Comparison of ENCODE assay signal across 17 mouse cellular contexts in the genomic region with DNA sequence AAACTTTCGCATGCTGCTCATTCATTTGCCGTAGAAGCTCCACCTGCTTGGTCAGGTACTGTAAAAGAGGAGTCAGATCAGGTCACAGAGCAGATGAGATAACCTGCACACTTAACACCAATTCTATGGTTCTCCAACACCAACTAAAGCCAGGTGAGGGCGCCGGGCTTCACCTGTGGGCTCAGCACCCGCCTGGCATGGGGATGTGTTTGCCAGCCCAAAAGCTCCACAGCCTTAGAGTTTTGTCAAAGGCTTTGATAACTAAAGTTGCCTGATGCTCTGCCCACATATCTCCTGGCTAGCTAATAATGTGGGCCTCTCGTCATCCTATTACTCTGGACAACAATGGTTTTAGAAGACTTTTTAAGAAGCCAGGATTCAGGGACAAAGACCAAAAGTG. TPM values are rescaled to one million over a fixed set of nuclear protein-coding genes. Genes with fewer than 3 reads are reported as not detected.
A peak's percentile ranks its signal among the peaks of the same experiment; 100 is the strongest.
DNase-seq lines count a peak whose midpoint lies in the region; ATAC-seq and TF ChIP-seq lines count a peak whose summit lies in the region.
"Had no signal": no experiment of that assay in that cellular context is flagged by ENCODE, and none has a peak within 500 bp of the region (broad histone marks: within the 10 kb centered on the region; RNA-seq: fewer than 3 reads in every experiment).

No protein-coding gene starts in this region.

- no peaks in the 10 kb centered on the region for H3K4me1 ChIP-seq in kidney, embryonic 14.5 days (ENCODE audit: control insufficient read depth, insufficient read depth, low read length)
- H3K4me1 ChIP-seq in midbrain, postnatal 0 days (ENCODE audit: insufficient read depth, low read length): no peaks in the 10 kb centered on the region
- H3K4me1 ChIP-seq in midbrain, embryonic 14.5 days (ENCODE audit: control insufficient read depth, insufficient read depth, low read length): no peaks in the 10 kb centered on the region

- WGBS in kidney, embryonic 14.5 days: 85% methylated on average over 6 of the region's 6 CpGs
- WGBS in midbrain, postnatal 0 days: 87% methylated on average over 6 of the region's 6 CpGs
- 81% methylated on average over 6 of the region's 6 CpGs for WGBS in midbrain, embryonic 14.5 days

- no peaks in the 10 kb centered on the region for H3K9me3 ChIP-seq in kidney, embryonic 14.5 days (ENCODE audit: control insufficient read depth, low read length)
- no peaks in the 10 kb centered on the region for H3K9me3 ChIP-seq in midbrain, postnatal 0 days (ENCODE audit: low read length)
- H3K9me3 ChIP-seq in midbrain, embryonic 14.5 days (ENCODE audit: control insufficient read depth, low read length): no peaks in the 10 kb centered on the region

- H3K4me3 ChIP-seq in kidney, embryonic 14.5 days (ENCODE audit: low read length): no peak overlapping the region
- no peak overlapping the region for H3K4me3 ChIP-seq in midbrain, postnatal 0 days (ENCODE audit: low read depth, low read length)
- no peak overlapping the region for H3K4me3 ChIP-seq in midbrain, embryonic 14.5 days (replicated peaks; ENCODE audit: low read depth, low read length)
- H3K4me3 ChIP-seq: erythroblast, embryonic 14.5 days; myocyte had no signal

- H3K36me3 ChIP-seq in kidney, embryonic 14.5 days (ENCODE audit: control insufficient read depth, insufficient read depth, low read length): peaks cover 33% of the 10 kb centered on the region
- H3K36me3 ChIP-seq in midbrain, postnatal 0 days (ENCODE audit: insufficient read depth, low read length): peaks cover 21% of the 10 kb centered on the region
- peaks cover 45% of the 10 kb centered on the region for H3K36me3 ChIP-seq in midbrain, embryonic 14.5 days (ENCODE audit: control insufficient read depth, insufficient read depth, low read length)

- no peak overlapping the region for H3K4me2 ChIP-seq in kidney, embryonic 14.5 days (replicated peaks; ENCODE audit: low read depth, low read length)
- H3K4me2 ChIP-seq in midbrain, postnatal 0 days (ENCODE audit: low read depth, low read length, poor library complexity, severe bottlenecking): no peak overlapping the region
- no peak overlapping the region for H3K4me2 ChIP-seq in midbrain, embryonic 14.5 days (ENCODE audit: low read length)

- TF ChIP-seq CTCF in midbrain, postnatal 0 days (IDR thresholded peaks at IDR 0.05): peak; percentile 41

- no peak overlapping the region for H3K9ac ChIP-seq in kidney, embryonic 14.5 days (ENCODE audit: low read depth, low read length)
- no peak overlapping the region for H3K9ac ChIP-seq in midbrain, postnatal 0 days (replicated peaks; ENCODE audit: low read length, poor library complexity, severe bottlenecking)
- no peak overlapping the region for H3K9ac ChIP-seq in midbrain, embryonic 14.5 days (replicated peaks; ENCODE audit: low read length)

- no peaks in the 10 kb centered on the region for H3K27me3 ChIP-seq in kidney, embryonic 14.5 days (ENCODE audit: control insufficient read depth, insufficient read depth, low read length)
- no peaks in the 10 kb centered on the region for H3K27me3 ChIP-seq in midbrain, postnatal 0 days (ENCODE audit: insufficient read depth, low read length)
- H3K27me3 ChIP-seq in midbrain, embryonic 14.5 days (ENCODE audit: control insufficient read depth, insufficient read depth, low read length): no peaks in the 10 kb centered on the region

- no peak for ATAC-seq in kidney, embryonic 14.5 days (ENCODE audit: low FRiP score, low TSS enrichment)
- ATAC-seq in midbrain, postnatal 0 days (ENCODE audit: low FRiP score): no peak
- no peak for ATAC-seq in midbrain, embryonic 14.5 days (ENCODE audit: low FRiP score, low TSS enrichment)
- ATAC-seq: activated CD4-positive, CD25-positive, alpha-beta regulatory T cell, adult 4 months had no signal

- no peak overlapping the region for H3K27ac ChIP-seq in kidney, embryonic 14.5 days (ENCODE audit: low read depth, low read length)
- H3K27ac ChIP-seq in midbrain, postnatal 0 days (ENCODE audit: low read depth, low read length): no peak overlapping the region
- H3K27ac ChIP-seq in midbrain, embryonic 14.5 days (replicated peaks; ENCODE audit: low read depth, low read length): no peak overlapping the region

- DNase-seq in kidney, adult 9 months: peak; percentile 44
- DNase-seq in midbrain, postnatal 0 days (ENCODE audit: low spot score): no peak
- DNase-seq in midbrain, embryonic 14.5 days: no peak
- peak; percentile 46 to 53 for DNase-seq in kidney, postnatal 4 days
- DNase-seq in thymus, postnatal 36 days: peak; percentile 23 to 31
- no peak for DNase-seq in Muller cell, postnatal 12 days (ENCODE audit: inconsistent ontology term)
- no peak for DNase-seq in cerebellum, adult 9-10 months
- DNase-seq: embryo, embryonic 11 days; heart, adult 18-20 months; heart, postnatal 36 days; right cerebral cortex, postnatal 25 days had no signal

RNA-seq across cellular contexts. Expression of gene Cdr2, which starts 21.5 kb away (rescaled TPM):
- 10.1 and 13.1 TPM in 2 replicates for polyA plus RNA-seq in kidney, embryonic 14.5 days (2014; fragmentation: Nextera tagmentation; extraction: Ambion mirVana)
- 26.7 and 30.7 TPM in 2 replicates for total RNA-seq in midbrain, postnatal 0 days (2014; rRNA removed)
- polyA plus RNA-seq in midbrain, postnatal 0 days (2015; fragmentation: Nextera tagmentation; extraction: Ambion mirVana): 8.4 and 9.1 TPM in 2 replicates
- 16.3 and 17.8 TPM in 2 replicates for polyA plus RNA-seq in midbrain, embryonic 14.5 days (2014; fragmentation: Nextera tagmentation; extraction: Ambion mirVana)

RNA-seq across cellular contexts. Expression of gene Mfsd13b, which starts 21.7 kb away (rescaled TPM):
- polyA plus RNA-seq in kidney, embryonic 14.5 days (2014; fragmentation: Nextera tagmentation; extraction: Ambion mirVana): not detected in 2 replicates
- total RNA-seq in midbrain, postnatal 0 days (2014; rRNA removed): 0.19 TPM in 1 of 2 replicates, not detected in the other
- 0.18 and 0.26 TPM in 2 replicates for polyA plus RNA-seq in midbrain, postnatal 0 days (2015; fragmentation: Nextera tagmentation; extraction: Ambion mirVana)
- 0.28 TPM in 1 of 2 replicates, not detected in the other for polyA plus RNA-seq in midbrain, embryonic 14.5 days (2014; fragmentation: Nextera tagmentation; extraction: Ambion mirVana)
- total RNA-seq: adrenal gland, postnatal 4 days; heart, adult 18-20 months; heart, postnatal 36 days had no signal
- polyA plus RNA-seq: activated CD4-positive, CD25-positive, alpha-beta regulatory T cell, adult 4 months; erythroblast, embryonic 14.5 days; liver, embryonic 16.5 days had no signal

RNA-seq across cellular contexts. Expression of gene Polr3e, which starts 43.1 kb away (rescaled TPM):
- polyA plus RNA-seq in kidney, embryonic 14.5 days (2014; fragmentation: Nextera tagmentation; extraction: Ambion mirVana): 25.6 and 31.2 TPM in 2 replicates
- total RNA-seq in midbrain, postnatal 0 days (2014; rRNA removed): 29.4 and 30.6 TPM in 2 replicates
- 18.6 and 20.4 TPM in 2 replicates for polyA plus RNA-seq in midbrain, postnatal 0 days (2015; fragmentation: Nextera tagmentation; extraction: Ambion mirVana)
- 20.6 and 21.6 TPM in 2 replicates for polyA plus RNA-seq in midbrain, embryonic 14.5 days (2014; fragmentation: Nextera tagmentation; extraction: Ambion mirVana)

Comparison
In these comparisons a context has a peak if more than half of its experiments do, and no peak if none do; other contexts are left out.
1. DNase-seq: peak in kidney, adult 9 months (single experiment), kidney, postnatal 4 days (2 of 2) and thymus, postnatal 36 days (2 of 2); none in midbrain, postnatal 0 days (single experiment), midbrain, embryonic 14.5 days (single experiment), Muller cell, postnatal 12 days (single experiment) and cerebellum, adult 9-10 months (single experiment).